Comparison of ENCODE assay signal across 34 mouse cellular contexts in the genomic region with DNA sequence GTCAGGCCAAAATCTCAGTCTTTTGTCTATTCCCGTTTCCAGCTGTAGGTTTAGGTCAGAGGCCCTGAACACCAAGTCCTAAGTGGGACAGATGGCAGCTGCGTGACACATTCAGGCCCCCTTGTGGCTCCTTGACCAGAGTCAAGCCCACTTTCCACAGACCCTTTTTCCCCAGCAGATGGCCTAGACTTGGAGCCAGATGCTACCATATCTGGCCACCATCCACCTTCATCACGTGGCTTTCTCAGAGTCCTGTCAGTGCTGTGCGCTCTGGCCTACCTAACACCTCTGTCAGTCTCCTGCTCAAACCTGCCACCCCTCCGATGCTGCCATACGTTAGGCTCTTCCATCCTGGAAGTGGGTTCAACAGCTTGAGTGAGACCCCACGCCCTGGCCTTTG. TPM values are rescaled to one million over a fixed set of nuclear protein-coding genes. Genes with fewer than 3 reads are reported as not detected.
DNase-seq lines count a peak whose midpoint lies in the region; ATAC-seq lines count a peak whose summit lies in the region.
"Had no signal": no experiment of that assay in that cellular context is flagged by ENCODE, and none has a peak within 500 bp of the region (broad histone marks: within the 10 kb centered on the region; RNA-seq: fewer than 3 reads in every experiment).

No protein-coding gene starts in this region.

- H3K4me3 ChIP-seq in forebrain, embryonic 11.5 days (ENCODE audit: low read depth, low read length), result no peak overlapping the region
- H3K4me3 ChIP-seq in forebrain, embryonic 13.5 days, result no peak overlapping the region
- H3K4me3 ChIP-seq: embryonic facial prominence, embryonic 13.5 days; gastrocnemius, adult 2 months; heart, embryonic 12.5 days; limb, embryonic 13.5 days; liver, embryonic 13.5 days; myocyte had no signal

- H3K4me2 ChIP-seq in forebrain, embryonic 11.5 days (ENCODE audit: low read depth, low read length, severe bottlenecking), result no peak overlapping the region
- H3K4me2 ChIP-seq in forebrain, embryonic 13.5 days, result no peak overlapping the region
- H3K4me2 ChIP-seq: heart, embryonic 12.5 days; limb, embryonic 13.5 days; liver, embryonic 13.5 days had no signal

- no peak overlapping the region for H3K9ac ChIP-seq in forebrain, embryonic 11.5 days (ENCODE audit: low read length)
- no peak overlapping the region for H3K9ac ChIP-seq in forebrain, embryonic 13.5 days
- H3K9ac ChIP-seq: liver, embryonic 13.5 days had no signal

- no peak overlapping the region for H3K27ac ChIP-seq in forebrain, embryonic 11.5 days (ENCODE audit: low read depth, low read length)
- H3K27ac ChIP-seq in forebrain, embryonic 13.5 days, result no peak overlapping the region
- H3K27ac ChIP-seq: gastrocnemius, adult 2 months; liver, embryonic 13.5 days; macrophage; stomach, postnatal 0 days had no signal

- peak; percentile 1 for DNase-seq in adrenal gland, postnatal 10 days
- no peak for DNase-seq in adrenal gland, postnatal 4 days (ENCODE audit: low spot score in 2 of 2)
- DNase-seq in forebrain, embryonic 11.5 days (ENCODE audit: low spot score), result no peak
- DNase-seq in left cerebral cortex, postnatal 4 days, result peak; percentile 59
- no peak for DNase-seq in left cerebral cortex, postnatal 36 days (ENCODE audit: low spot score in 2 of 2)
- peak; percentile 58 for DNase-seq in retina, postnatal 1 day
- no peak for DNase-seq in retina, embryonic 14.5 days (ENCODE audit: low spot score)
- DNase-seq: adrenal gland, adult 2 months; cerebellum, adult 18-20 months; embryo, embryonic 11 days; gastrocnemius, adult 2 months; gastrocnemius, postnatal 36 days; heart, adult 18-20 months; heart, postnatal 4 days; kidney, adult 11 months; kidney, postnatal 14 days; liver, embryonic 13.5 days; lung, adult 18-20 months; right cerebral cortex, postnatal 4 days; thymus, adult 18-20 months; thymus, postnatal 25 days had no signal

- H3K27me3 ChIP-seq in forebrain, embryonic 11.5 days (ENCODE audit: control insufficient read depth, insufficient read depth, low read length), result 0 out of 2 replicates have a peak, but pooled peaks cover 2% of the 10 kb centered on the region
- H3K27me3 ChIP-seq in forebrain, embryonic 13.5 days, result peaks cover 6% of the 10 kb centered on the region

- intact Hi-C loops in left cerebral cortex, postnatal 4 days (cut with DNase I), result no loop called here
- intact Hi-C loops in left cerebral cortex, postnatal 36 days (cut with DNase I), result no loop called here

- peaks cover 14% of the 10 kb centered on the region for H3K4me1 ChIP-seq in forebrain, embryonic 11.5 days (replicated peaks; ENCODE audit: control insufficient read depth, insufficient read depth, low read length)
- H3K4me1 ChIP-seq in forebrain, embryonic 13.5 days, result peaks cover 32% of the 10 kb centered on the region

- ATAC-seq in forebrain, embryonic 11.5 days (replicated peaks; ENCODE audit: low FRiP score), result 0 out of 2 replicates have a peak, but pooled peaks have one; percentile 4
- ATAC-seq in forebrain, embryonic 13.5 days, result no peak
- ATAC-seq: activated CD4-positive, CD25-positive, alpha-beta regulatory T cell, adult 4 months; forebrain, embryonic 14.5 days; inflammation-experienced regulatory T-cells, adult 6 months; lung, postnatal 0 days; midbrain, embryonic 16.5 days had no signal

- H3K9me3 ChIP-seq in forebrain, embryonic 11.5 days (ENCODE audit: control insufficient read depth, low read length), result no peaks in the 10 kb centered on the region
- H3K9me3 ChIP-seq in forebrain, embryonic 13.5 days (replicated peaks), result no peaks in the 10 kb centered on the region
- H3K9me3 ChIP-seq: embryonic facial prominence, embryonic 13.5 days; heart, embryonic 12.5 days; limb, embryonic 13.5 days; liver, embryonic 13.5 days had no signal

- 81% methylated on average over 7 of the region's 7 CpGs for WGBS in forebrain, embryonic 11.5 days
- 77% methylated on average over 7 of the region's 7 CpGs for WGBS in forebrain, embryonic 13.5 days

- H3K36me3 ChIP-seq in forebrain, embryonic 11.5 days (ENCODE audit: control insufficient read depth, insufficient read depth, low read length), result no peaks in the 10 kb centered on the region
- H3K36me3 ChIP-seq in forebrain, embryonic 13.5 days (ENCODE audit: poor library complexity, severe bottlenecking), result no peaks in the 10 kb centered on the region
- H3K36me3 ChIP-seq: embryonic facial prominence, embryonic 13.5 days; heart, embryonic 12.5 days; limb, embryonic 13.5 days; liver, embryonic 13.5 days had no signal

RNA-seq across cellular contexts. Expression of gene Adam11, which starts 5.8 kb away (rescaled TPM):
- 10 to 100 TPM; 18.6 to 45.3 TPM for total RNA-seq in adrenal gland, postnatal 10 days (2021)
- 10 to 100 TPM; 17.4 to 17.6 TPM for total RNA-seq in adrenal gland, postnatal 4 days (2021)
- 11.7 and 14.0 TPM in 2 replicates for polyA plus RNA-seq in forebrain, embryonic 11.5 days (2014; fragmentation: Nextera tagmentation; extraction: Ambion mirVana)
- polyA plus RNA-seq in forebrain, embryonic 13.5 days (2015; fragmentation: Nextera tagmentation; extraction: Ambion mirVana), result 16.1 and 22.6 TPM in 2 replicates
- 100 to 1,000 TPM; 103 to 110 TPM for total RNA-seq in left cerebral cortex, postnatal 4 days (2021)
- total RNA-seq in left cerebral cortex, postnatal 36 days (2021), result 100 to 1,000 TPM; 129 to 139 TPM
- total RNA-seq: CH12.LX had no signal
- polyA plus RNA-seq: activated CD4-positive, CD25-positive, alpha-beta regulatory T cell, adult 4 months had no signal

RNA-seq across cellular contexts. Expression of gene Ccdc43, which starts 57.8 kb away (rescaled TPM):
- total RNA-seq in adrenal gland, postnatal 10 days (2021), result 10 to 100 TPM; 20.7 to 23.6 TPM
- total RNA-seq in adrenal gland, postnatal 4 days (2021), result 10 to 100 TPM; 24.2 to 31.2 TPM
- 52.0 and 62.1 TPM in 2 replicates for polyA plus RNA-seq in forebrain, embryonic 11.5 days (2014; fragmentation: Nextera tagmentation; extraction: Ambion mirVana)
- 45.8 and 46.3 TPM in 2 replicates for polyA plus RNA-seq in forebrain, embryonic 13.5 days (2015; fragmentation: Nextera tagmentation; extraction: Ambion mirVana)
- total RNA-seq in left cerebral cortex, postnatal 4 days (2021), result 10 to 100 TPM; 32.8 to 34.5 TPM
- 10 to 100 TPM; 25.9 to 27.0 TPM for total RNA-seq in left cerebral cortex, postnatal 36 days (2021)

Comparison
In these comparisons a context has a peak if more than half of its experiments do, and no peak if none do; other contexts are left out.
1. DNase-seq: peak in adrenal gland, postnatal 10 days (single experiment), left cerebral cortex, postnatal 4 days (single experiment) and retina, postnatal 1 day (single experiment); none in adrenal gland, postnatal 4 days (0 of 2), forebrain, embryonic 11.5 days (single experiment), left cerebral cortex, postnatal 36 days (0 of 2) and retina, embryonic 14.5 days (single experiment).